Mouse (Mus musculus) monocyte, adult 59 days (primary cell): Measurements from ENCODE around the gene Gja4. TPM values are rescaled to one million over a fixed set of nuclear protein-coding genes. Genes with fewer than 3 reads are reported as not detected.

Experiments used
- total RNA-seq, 2 experiments: library from RNA; stranded (reverse); gene quantifications; one replicate each; pipeline ENCODE4 v1.2.4; 2023

The Gja4 gene
- total RNA-seq, result not detected

GRCm38 (mm10) chr4:127313861-127314260 is at the start of gene Gja4:
TSS of gene Gja4 (minus strand) at chr4:127314039.

GRCm38 (mm10) chr4:127358018-127358417 is 44.2 kb upstream of the Gja4 start, which contains the start of gene Gjb5:
TSS of gene Gjb5 (minus strand) at chr4:127358181.

GRCm38 (mm10) chr4:127353951-127354438 is 40.2 kb upstream of the Gja4 start, which contains the start of gene Gjb4:
TSS of gene Gjb4 (minus strand) at chr4:127354081.

GRCm38 (mm10) chr4:127330181-127331100 is 16.6 kb upstream of the Gja4 start, which contains the start of gene Gjb3:
TSS of gene Gjb3 (minus strand) at chr4:127330844.

Other genes with a start within 250 kb of the Gja4 start
- 10 to 100 TPM; 18.6 to 18.9 TPM for gene Zmym6, start 236.7 kb downstream of the Gja4 start, total RNA-seq
- gene Tmem35b, start 190.3 kb downstream of the Gja4 start, total RNA-seq, result 1 to 10 TPM; 7.6 to 9.8 TPM
- gene Dlgap3, start 144.8 kb downstream of the Gja4 start, total RNA-seq, result not detected
- gene Smim12, start 70.3 kb downstream of the Gja4 start, total RNA-seq, result 10 to 100 TPM; 24.9 to 29.7 TPM
- not detected for gene Gjb3, start 16.8 kb upstream of the Gja4 start, total RNA-seq
- not detected for gene Gjb4, start 40.0 kb upstream of the Gja4 start, total RNA-seq
- not detected for gene Gjb5, start 44.1 kb upstream of the Gja4 start, total RNA-seq